Mouse (Mus musculus): Measurements from ENCODE around the gene Plac1.

DNA sequence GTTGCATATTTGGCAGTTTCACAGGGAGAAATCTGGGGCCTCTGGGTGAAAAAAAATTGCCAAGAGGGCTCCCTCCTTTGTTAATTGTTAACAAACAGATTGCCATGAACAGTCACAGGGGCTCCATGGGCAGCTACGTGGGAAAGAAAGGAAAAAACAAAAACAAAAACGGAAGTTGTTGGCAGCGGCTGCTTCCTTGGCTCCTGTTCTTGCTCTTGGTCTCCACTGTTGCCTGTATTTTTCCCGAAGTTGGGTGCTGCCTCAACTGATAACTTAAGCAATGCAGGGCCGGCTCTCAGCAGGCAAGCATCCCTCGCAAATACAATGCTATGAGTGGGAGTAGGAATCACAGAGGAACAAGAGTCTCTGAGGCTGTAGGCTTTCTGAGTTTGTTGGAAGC lies 121.3 kb downstream of the Plac1 start:
- TF ChIP-seq POLR2A (IDR thresholded peaks at IDR 0.05; ENCODE audit: low read depth, low read length), result no peak
- no peak for TF ChIP-seq POLR2AphosphoS2 (IDR thresholded peaks at IDR 0.05; ENCODE audit: low read depth, low read length)
- no peak for TF ChIP-seq CTCF (conservative IDR thresholded peaks at IDR 0.05 in 1 of 2, IDR thresholded peaks at IDR 0.05 in 1 of 2; ENCODE audit: low read depth in 2 of 2, low read length in 2 of 2)
